Mouse (Mus musculus): Measurements from ENCODE around the gene Gpr55. TPM values are rescaled to one million over a fixed set of nuclear protein-coding genes. Genes with fewer than 3 reads are reported as not detected.
"Not testable (repeated sequence)": the region's sequence is repeated elsewhere in the genome, so short reads cannot be mapped to it uniquely, and the experiment has no call there.

The Gpr55 gene
- total and polyA plus RNA-seq, 2 experiments from 2014 or later, result 0.19 to 0.22 TPM

DNA sequence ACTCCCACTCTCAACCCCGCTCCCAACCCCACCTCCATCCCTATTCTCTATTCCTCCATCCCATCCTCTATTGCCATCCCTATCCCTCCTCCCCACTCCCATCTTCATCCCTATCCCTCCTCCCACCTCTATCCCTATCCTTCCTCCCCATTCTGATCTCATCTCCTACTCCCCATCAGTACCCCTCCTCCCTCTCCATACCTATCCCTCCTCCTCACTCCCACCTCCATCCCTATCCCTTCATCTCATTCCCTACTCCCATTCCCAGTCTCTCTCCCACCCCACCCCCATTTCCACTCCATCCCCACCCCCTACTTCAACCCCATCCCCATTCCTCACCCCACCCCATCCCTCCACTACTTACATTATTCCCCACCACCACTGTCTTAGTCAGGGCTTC, 36.4 kb upstream of the Gpr55 start:
- no peaks in the 10 kb centered on the region for H3K36me3 ChIP-seq (ENCODE audit: insufficient read depth, low read length)
- H3K9ac ChIP-seq (replicated peaks; ENCODE audit: low read length, poor library complexity, severe bottlenecking), result no peak overlapping the region
- DNase-seq (ENCODE audit: low spot score) (no peak), ATAC-seq (ENCODE audit: low FRiP score) (no peak)
- 88% methylated on average over 1 of the region's 1 CpGs for WGBS
- no peaks in the 10 kb centered on the region for H3K4me1 ChIP-seq (ENCODE audit: insufficient read depth, low read length)
- no peak overlapping the region for H3K27ac ChIP-seq (ENCODE audit: low read depth, low read length)
- no peaks in the 10 kb centered on the region for H3K9me3 ChIP-seq (ENCODE audit: low read length)
- H3K4me2 ChIP-seq (ENCODE audit: low read depth, low read length, poor library complexity, severe bottlenecking), result no peak overlapping the region
- H3K27me3 ChIP-seq (ENCODE audit: insufficient read depth, low read length), result no peaks in the 10 kb centered on the region
- no peak overlapping the region for H3K4me3 ChIP-seq (ENCODE audit: low read depth, low read length)
- no peak for TF ChIP-seq CTCF (IDR thresholded peaks at IDR 0.05)

- ATAC-seq (ENCODE audit: low FRiP score) (no peak), DNase-seq (ENCODE audit: low spot score) (no peak)
- Histone ChIP-seq H3K4me2 (ENCODE audit: low read depth, low read length, poor library complexity, severe bottlenecking) (no peak overlapping the region), H3K9ac (replicated peaks; ENCODE audit: low read length, poor library complexity, severe bottlenecking) (no peak overlapping the region), H3K4me3 (ENCODE audit: low read depth, low read length) (no peak overlapping the region), H3K27me3 (ENCODE audit: insufficient read depth, low read length) (no peaks in the 10 kb centered on the region), H3K27ac (ENCODE audit: low read depth, low read length) (no peak overlapping the region), H3K9me3 (ENCODE audit: low read length) (no peaks in the 10 kb centered on the region), H3K36me3 (ENCODE audit: insufficient read depth, low read length) (no peaks in the 10 kb centered on the region), H3K4me1 (ENCODE audit: insufficient read depth, low read length) (no peaks in the 10 kb centered on the region)
- no peak for TF ChIP-seq CTCF (IDR thresholded peaks at IDR 0.05)
- WGBS, result 76% methylated on average over 4 of the region's 4 CpGs
These were observed 32.7 kb upstream of the Gpr55 start for GRCm38 (mm10) chr1:85993541-85993940.

DNA sequence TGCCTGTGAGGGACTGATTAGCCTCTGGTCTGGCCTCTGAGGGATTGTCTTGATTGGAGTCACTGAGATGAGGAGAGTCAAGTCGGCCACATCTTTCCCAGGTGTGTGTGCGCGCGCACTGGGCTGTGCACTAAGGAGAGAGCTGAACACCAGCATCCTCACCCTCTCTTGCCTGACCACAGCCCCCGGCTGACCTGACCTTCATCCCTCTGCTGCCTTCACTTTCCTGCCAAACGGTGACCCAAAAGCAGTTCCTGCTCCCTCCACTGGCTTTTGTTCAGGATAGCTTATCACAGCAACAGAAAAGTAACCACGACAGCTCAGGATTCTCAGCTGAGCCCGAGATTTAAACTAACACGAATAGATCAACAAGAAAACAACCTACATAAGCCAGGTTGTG, 31.4 kb upstream of the Gpr55 start:
- Histone ChIP-seq H3K36me3 (ENCODE audit: insufficient read depth, low read length) (no peaks in the 10 kb centered on the region), H3K9ac (replicated peaks; ENCODE audit: low read length, poor library complexity, severe bottlenecking) (no peak overlapping the region), H3K27ac (ENCODE audit: low read depth, low read length) (no peak overlapping the region), H3K9me3 (ENCODE audit: low read length) (no peaks in the 10 kb centered on the region), H3K27me3 (ENCODE audit: insufficient read depth, low read length) (no peaks in the 10 kb centered on the region), H3K4me3 (ENCODE audit: low read depth, low read length) (no peak overlapping the region), H3K4me2 (ENCODE audit: low read depth, low read length, poor library complexity, severe bottlenecking) (no peak overlapping the region), H3K4me1 (ENCODE audit: insufficient read depth, low read length) (no peaks in the 10 kb centered on the region)
- DNase-seq (ENCODE audit: low spot score) (no peak), ATAC-seq (ENCODE audit: low FRiP score) (no peak)
- no peak for TF ChIP-seq CTCF (IDR thresholded peaks at IDR 0.05)
- WGBS, result 78% methylated on average over 9 of the region's 9 CpGs

GRCm38 (mm10) chr1:85988882-85989281, 28.1 kb upstream of the Gpr55 start:
- H3K4me3 ChIP-seq (ENCODE audit: low read depth, low read length); ATAC-seq (ENCODE audit: low FRiP score); H3K27me3 ChIP-seq (ENCODE audit: insufficient read depth, low read length); DNase-seq (ENCODE audit: low spot score); H3K4me1 ChIP-seq (ENCODE audit: insufficient read depth, low read length); H3K27ac ChIP-seq (ENCODE audit: low read depth, low read length); H3K9me3 ChIP-seq (ENCODE audit: low read length); H3K4me2 ChIP-seq (ENCODE audit: low read depth, low read length, poor library complexity, severe bottlenecking); H3K36me3 ChIP-seq (ENCODE audit: insufficient read depth, low read length); H3K9ac ChIP-seq (replicated peaks; ENCODE audit: low read length, poor library complexity, severe bottlenecking): not testable (repeated sequence)
- 94% methylated on average over 4 of the region's 4 CpGs for WGBS

DNA sequence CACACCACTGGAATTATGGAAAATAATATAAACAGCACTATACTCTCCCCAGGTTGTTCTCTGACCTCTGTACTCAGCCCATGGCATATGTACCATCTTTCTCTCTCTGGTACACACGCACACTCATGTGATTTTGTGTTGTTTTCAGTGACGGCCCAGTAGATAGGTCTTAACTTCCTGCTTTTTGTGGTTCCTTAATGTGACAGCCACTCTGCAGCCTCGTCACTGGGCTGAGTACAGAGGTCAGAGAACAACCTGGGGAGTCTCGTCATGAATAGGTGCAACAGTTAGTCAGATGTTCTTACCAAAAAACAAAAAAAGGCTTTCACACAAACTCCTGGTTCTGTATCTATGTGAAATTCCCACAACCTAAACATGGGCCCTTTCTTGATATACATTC, 27.5 kb upstream of the Gpr55 start:
- DNase-seq (ENCODE audit: low spot score), result no peak
- WGBS, result 77% methylated on average over 4 of the region's 4 CpGs
- Histone ChIP-seq H3K9ac (replicated peaks; ENCODE audit: low read length, poor library complexity, severe bottlenecking) (no peak overlapping the region), H3K4me1 (ENCODE audit: insufficient read depth, low read length) (no peaks in the 10 kb centered on the region), H3K4me2 (ENCODE audit: low read depth, low read length, poor library complexity, severe bottlenecking) (no peak overlapping the region), H3K4me3 (ENCODE audit: low read depth, low read length) (no peak overlapping the region), H3K9me3 (ENCODE audit: low read length) (no peaks in the 10 kb centered on the region), H3K27ac (ENCODE audit: low read depth, low read length) (no peak overlapping the region), H3K27me3 (ENCODE audit: insufficient read depth, low read length) (no peaks in the 10 kb centered on the region), H3K36me3 (ENCODE audit: insufficient read depth, low read length) (no peaks in the 10 kb centered on the region)
- no peak for ATAC-seq (ENCODE audit: low FRiP score)
- TF ChIP-seq CTCF (IDR thresholded peaks at IDR 0.05), result no peak

GRCm38 (mm10) chr1:85985784-85986183, 25.0 kb upstream of the Gpr55 start:
- Histone ChIP-seq H3K4me1 (ENCODE audit: insufficient read depth, low read length) (no peaks in the 10 kb centered on the region), H3K36me3 (ENCODE audit: insufficient read depth, low read length) (no peaks in the 10 kb centered on the region), H3K9me3 (ENCODE audit: low read length) (no peaks in the 10 kb centered on the region), H3K4me2 (ENCODE audit: low read depth, low read length, poor library complexity, severe bottlenecking) (no peak overlapping the region), H3K4me3 (ENCODE audit: low read depth, low read length) (no peak overlapping the region), H3K9ac (replicated peaks; ENCODE audit: low read length, poor library complexity, severe bottlenecking) (no peak overlapping the region), H3K27me3 (ENCODE audit: insufficient read depth, low read length) (no peaks in the 10 kb centered on the region), H3K27ac (ENCODE audit: low read depth, low read length) (no peak overlapping the region)
- ATAC-seq (ENCODE audit: low FRiP score), result no peak
- 83% methylated on average over 3 of the region's 3 CpGs for WGBS
- no peak for TF ChIP-seq CTCF (IDR thresholded peaks at IDR 0.05)
- no peak for DNase-seq (ENCODE audit: low spot score)
